Mouse (Mus musculus): ENCODE measurements at regions not wholly inside any gene's neighbourhood (a gene's known extent, or its start where the extent isn't known, plus 50 kb on each side); places are given as distances from the start of the nearest gene placed in this dataset.

DNA sequence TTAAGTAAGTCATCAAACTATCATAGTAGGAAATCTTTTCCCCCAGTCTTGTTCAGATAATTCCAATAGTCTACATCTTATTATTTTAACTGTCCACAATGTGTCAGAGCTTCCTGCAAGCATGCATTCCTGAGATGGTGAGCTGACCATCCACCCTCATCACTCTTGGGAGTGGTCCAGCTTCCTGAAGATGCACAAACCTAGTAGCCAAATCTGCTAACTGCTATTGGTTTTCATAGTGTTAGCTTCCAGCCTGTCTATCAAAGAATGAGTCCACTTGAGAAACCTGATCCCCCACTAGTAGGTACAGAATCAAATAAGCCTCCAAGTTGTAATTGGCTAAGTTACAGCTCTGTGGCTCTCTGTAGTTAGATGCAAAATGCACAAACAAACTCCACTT lies 59.3 kb upstream of the Fhl2 start:
- TF ChIP-seq CTCF (IDR thresholded peaks at IDR 0.05; ENCODE audit: control insufficient read depth, insufficient read depth, insufficient replicate concordance, low read depth, low read length) = no peak
- TF ChIP-seq POLR2A (IDR thresholded peaks at IDR 0.05; ENCODE audit: control insufficient read depth, low read depth, low read length) = no peak

Data from testis, adult 2 months (tissue).